Mouse (Mus musculus) heart, adult 2 months (tissue): ENCODE results near the gene Dlgap5.

Experiments
- CTCF ChIP-seq: fragments of 200-600 bp; IDR thresholded peaks from 2 replicates; pipeline ENCODE4 v1.8.1; 2022; ENCODE audit warnings: antibody characterized with exemption, mild to moderate bottlenecking, moderate library complexity
- EP300 ChIP-seq: fragments of 200-500 bp; IDR thresholded peaks from 2 replicates; pipeline ENCODE4 v1.6.1; 2011; ENCODE audit warnings: low read depth, low read length, control low read depth; ENCODE audit not compliant: insufficient read depth
- POLR2A ChIP-seq: fragments of 200-500 bp; IDR thresholded peaks from 2 replicates; pipeline ENCODE4 v1.6.1; 2011; ENCODE audit warnings: mild to moderate bottlenecking, low read depth, low read length, control low read depth; ENCODE audit not compliant: insufficient read depth

DNA sequence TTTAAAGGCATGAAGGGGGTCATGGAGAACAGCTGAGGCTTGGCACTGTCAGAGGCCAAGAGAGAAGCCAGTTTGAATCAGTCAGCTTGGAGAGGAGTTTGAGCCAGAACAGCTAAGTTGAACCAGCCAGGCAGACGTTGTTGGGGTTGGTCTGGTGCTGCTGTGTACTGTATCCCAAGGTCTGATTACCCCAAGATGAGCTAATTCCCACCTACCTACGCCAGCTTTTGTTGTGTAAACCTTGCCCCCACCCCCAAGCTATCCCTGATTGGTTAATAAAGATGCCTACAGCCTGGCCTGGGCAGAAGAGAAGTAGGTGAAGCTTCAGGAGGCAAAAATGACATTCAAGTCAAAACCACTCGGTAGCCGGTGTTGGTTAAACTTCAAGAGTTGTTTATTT, 4.3 kb upstream of the Dlgap5 start:
- TF ChIP-seq CTCF (no peak), POLR2A (no peak), EP300 (no peak)
